Mouse (Mus musculus): ENCODE results near the gene Itgb3. TPM values are rescaled to one million over a fixed set of nuclear protein-coding genes. Genes with fewer than 3 reads are reported as not detected.

The Itgb3 gene
- total RNA-seq, 2 experiments from 2014 or later: 4.1 TPM

DNA sequence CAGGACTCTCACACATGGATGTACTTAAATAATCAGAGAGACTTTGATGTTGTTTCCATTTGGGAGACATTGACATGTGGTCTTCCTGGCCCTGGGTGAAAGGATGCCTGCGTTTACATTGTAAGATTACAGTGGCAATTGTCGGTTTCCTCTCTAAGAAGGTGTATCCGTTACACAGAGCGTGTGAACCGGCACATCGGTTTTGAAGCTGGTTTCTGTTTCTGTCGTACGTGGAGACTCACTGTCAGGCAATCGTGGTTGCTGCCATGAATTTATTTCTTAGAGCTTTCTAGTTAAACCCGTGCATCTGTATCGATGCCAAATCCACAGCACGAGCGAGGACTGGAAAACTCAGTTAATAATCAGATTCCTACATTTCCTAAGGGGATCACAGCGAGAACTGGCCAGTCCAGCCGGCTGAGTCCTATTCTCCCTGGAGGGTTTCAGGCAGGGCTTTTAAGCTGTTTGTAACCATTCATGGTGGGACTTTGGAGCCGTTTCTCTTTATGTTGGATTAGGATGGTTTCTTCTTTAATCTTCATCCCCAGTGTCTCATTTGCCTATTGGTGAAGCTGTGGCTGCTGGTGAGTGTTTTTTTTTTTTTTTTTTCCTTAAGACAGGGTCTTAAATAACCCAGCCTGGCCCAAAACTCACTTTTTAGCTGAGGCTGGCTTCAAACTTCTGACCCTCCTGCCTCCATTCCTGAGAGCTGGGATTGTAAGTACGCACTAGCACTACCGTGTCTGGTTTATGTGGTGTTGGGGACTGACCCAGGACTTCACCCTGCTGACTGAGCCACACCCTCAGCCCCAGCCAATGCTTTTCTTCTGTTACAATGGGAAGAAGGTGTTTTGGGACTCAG, 26.1 kb upstream of the Itgb3 start:
- intact Hi-C loops (cut with DNase I): no loop called here
- DNase-seq: no peak

DNA sequence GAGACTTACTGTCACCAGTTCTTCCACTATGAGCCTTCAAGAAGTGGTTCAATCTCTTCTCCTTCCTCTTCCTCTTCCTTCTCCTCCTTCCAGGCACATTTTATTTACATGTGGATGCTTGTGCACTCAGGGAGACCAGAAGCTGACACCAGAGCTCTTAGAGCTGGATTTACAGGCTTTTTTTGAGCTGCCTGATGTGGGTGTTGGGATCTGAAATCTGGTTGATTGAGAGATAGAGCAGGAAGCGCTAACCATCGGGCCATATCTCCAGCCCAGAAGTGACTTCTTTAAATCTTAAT, 25.5 kb upstream of the Itgb3 start:
- no peak for DNase-seq
- intact Hi-C loops (cut with DNase I): no loop called here

DNA sequence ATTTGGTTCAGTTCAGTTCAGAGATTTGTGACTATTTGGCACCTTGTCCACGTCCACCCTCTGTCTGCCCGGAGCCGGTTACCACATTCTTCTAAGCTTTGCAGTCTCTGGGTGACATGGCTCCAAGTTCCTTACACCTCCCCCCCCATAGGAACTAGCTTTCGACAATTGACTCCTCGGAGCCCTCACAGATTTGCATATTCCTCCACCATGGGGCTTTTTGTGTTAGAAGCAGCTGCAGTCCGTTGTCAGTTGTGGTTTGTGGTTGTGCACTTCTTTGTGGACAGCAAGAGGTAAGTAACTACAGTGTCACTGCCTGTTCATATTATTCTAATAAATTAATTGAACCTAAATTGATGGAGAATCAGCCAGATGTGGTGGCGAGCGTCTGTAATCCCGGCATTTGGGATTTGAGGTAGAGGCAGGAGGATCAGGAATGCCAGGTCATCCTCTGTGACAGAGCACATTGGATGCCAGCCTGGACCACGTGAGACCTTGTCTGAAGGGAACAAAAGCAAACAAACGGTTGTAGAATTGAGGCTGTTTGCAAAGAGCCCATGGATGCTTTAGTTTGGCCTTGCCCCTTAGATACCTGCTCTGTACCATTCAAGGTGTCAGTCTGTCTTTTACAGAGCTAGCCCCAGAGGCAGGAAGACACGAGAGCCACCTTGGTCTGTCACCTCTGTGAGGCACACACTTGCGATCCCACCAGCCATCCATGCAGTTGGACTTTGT, 25.0 kb upstream of the Itgb3 start:
- intact Hi-C loops (cut with DNase I): no loop called here
- no peak for DNase-seq

DNA sequence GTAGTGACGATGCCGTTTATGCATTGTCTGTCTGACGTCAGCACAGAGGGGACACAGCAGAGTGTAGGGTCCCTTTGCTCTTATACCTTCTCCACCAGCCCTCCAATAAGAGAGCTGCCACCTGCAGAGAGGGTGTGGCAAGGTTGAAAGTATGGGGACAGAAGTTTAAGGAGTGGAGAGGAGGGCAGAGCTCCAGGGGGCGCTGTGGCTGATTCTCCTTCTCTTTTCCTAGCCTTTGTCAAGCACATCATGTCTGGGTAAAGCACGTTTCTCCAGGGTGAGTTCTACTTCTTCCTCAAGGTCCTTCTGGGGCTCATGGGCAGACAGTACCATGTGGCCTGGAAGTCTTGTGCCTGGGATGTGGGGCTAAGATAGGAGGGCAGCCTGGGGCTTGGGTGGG, 22.3 kb upstream of the Itgb3 start:
- intact Hi-C loops (cut with DNase I): no loop called here

DNA sequence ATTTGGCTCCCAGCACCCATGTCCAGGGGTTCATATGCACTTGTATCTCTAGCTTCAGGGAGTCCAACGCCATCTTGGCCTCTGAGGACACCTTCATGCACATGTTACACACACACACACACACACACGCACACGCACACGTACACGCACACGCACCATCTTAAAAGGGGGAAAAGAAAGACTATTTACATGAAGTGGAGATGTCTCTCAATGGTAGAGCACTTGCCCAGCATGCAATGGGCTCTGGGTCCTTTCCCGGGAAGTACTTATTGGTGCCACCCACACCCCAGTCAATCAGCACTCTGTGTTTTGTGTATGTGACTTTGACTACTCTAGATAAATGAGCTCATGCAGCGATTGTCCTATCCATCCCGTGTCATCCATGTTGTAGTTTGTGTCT, 19.9 kb upstream of the Itgb3 start:
- no peak for DNase-seq
- intact Hi-C loops (cut with DNase I): no loop called here

More for the DNA sequence above, 22.3 kb upstream of the Itgb3 start:
- DNase-seq: no peak

DNA sequence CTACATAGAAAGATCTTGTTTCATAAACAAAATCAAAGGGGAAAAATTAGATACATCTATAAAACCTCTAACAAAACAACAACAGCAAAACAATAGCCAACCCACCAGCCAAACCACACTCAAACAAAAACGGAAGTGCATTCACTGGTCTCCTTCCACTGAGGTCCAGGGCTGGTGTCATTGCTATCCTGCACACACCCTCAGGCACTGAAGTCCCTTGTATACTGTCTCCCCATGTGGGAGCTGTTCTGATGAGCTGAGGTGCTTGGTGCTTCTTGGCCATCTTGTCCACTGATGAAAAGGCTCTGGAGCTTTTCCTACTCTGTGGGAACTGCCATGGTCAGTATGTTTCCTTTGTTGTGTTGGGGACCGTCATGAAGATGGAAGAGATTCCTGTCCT, 19.3 kb upstream of the Itgb3 start:
- no peak for DNase-seq
- intact Hi-C loops (cut with DNase I): no loop called here

DNA sequence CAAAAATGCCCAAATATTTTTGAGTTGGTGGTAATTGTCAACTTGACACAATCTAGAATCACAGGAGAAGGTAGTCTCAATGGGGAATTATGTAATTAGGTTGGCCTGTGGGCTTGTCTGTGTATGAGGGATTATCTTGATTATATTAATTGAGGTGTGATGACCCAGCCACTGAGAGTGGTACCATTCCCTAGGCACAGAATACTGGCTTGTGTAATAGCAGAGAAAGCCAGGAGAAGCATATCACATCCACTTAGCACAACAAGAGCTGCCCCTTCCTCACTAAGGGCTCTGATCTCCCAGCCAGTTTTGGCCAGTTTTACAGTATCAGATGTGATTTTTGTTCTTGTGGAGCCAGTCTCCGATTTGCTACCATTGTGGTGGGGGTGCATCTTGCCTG, 18.2 kb upstream of the Itgb3 start:
- DNase-seq: no peak
- intact Hi-C loops (cut with DNase I): no loop called here

DNA sequence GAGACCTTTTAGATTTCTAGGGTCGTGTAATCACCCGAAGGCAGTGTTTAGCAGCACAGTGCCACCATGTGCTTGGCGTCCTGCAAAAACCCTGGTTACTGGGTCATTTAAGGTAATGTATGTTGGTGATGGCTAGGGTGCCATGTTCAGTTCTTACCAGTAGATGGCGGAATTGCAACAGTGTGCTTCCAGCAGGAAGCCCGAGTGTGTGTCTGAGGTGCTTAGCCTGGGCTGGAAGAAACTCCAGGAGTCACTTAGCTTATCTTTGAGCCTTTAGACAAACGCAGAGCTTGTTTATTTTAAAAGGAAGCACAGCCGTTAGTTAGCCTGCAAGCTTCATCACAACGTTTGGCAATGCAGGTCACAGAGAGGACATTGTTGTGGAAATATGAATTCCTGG, 17.7 kb upstream of the Itgb3 start:
- DNase-seq: peak; percentile 76
- intact Hi-C loops (cut with DNase I): loop anchor here (5.0 kb wide), 1 partner anchor 532 kb away; no protein-coding TSS in a partner anchor

DNA sequence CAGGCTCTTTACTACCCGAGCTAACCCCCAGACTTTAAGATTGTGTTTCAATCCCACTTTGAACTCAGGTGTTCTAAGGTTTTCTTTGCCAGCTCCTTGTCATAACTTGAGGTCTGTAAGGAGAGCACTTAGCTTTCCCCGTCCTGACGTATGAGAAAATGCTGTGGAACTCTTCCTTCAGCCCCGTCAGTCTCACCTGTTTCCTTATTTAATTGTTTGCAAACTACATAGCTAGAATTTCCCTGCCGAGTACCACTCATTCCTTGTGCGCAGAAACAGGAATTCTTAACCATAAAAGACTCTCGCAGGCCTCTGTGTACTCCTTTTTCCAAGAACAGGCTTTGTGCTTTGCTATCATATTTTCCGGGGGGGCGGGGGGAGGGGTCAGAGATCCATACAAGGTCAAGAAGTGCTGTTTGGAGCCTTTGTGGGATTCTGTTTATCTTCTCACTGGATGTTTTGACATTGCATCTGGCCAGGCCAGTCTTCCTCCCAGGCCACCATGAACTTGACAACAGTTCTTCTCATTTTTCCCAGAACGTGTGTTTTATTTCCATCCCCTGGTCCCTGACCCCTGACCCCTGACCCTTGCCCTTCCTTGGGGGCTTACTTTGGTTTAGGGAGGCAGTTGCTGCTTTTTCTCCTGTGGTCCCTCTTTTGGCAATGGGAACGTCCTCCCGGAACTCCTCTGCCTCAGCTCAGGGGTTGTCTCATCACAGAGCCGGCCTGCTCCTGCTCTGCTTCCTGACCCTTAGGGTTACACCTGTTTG, 15.5 kb upstream of the Itgb3 start:
- intact Hi-C loops (cut with DNase I): loop anchor here (5.0 kb wide), 1 partner anchor 530 kb away; no protein-coding TSS in a partner anchor
- no peak for DNase-seq

DNA sequence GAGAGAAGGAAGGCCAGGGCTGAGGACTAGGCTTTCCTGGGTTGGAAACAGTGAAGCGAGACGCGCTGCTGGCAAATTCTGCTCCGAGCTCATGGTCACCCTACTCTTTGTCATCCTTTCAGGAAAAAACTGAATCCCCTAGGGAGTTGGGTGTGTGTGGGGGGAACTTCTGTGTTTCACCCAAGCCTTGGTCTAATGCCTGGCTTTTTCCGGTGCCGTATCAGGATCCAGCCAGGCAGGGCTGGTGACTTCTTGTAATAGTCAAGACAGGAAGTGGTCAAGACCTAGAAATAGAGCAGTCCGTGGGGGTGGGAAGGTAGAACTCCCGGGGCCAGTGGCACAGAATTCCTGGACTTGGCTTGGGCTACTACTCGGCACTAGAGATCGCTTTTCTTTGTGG, 11.4 kb upstream of the Itgb3 start:
- DNase-seq: no peak
- intact Hi-C loops (cut with DNase I): no loop called here

DNA sequence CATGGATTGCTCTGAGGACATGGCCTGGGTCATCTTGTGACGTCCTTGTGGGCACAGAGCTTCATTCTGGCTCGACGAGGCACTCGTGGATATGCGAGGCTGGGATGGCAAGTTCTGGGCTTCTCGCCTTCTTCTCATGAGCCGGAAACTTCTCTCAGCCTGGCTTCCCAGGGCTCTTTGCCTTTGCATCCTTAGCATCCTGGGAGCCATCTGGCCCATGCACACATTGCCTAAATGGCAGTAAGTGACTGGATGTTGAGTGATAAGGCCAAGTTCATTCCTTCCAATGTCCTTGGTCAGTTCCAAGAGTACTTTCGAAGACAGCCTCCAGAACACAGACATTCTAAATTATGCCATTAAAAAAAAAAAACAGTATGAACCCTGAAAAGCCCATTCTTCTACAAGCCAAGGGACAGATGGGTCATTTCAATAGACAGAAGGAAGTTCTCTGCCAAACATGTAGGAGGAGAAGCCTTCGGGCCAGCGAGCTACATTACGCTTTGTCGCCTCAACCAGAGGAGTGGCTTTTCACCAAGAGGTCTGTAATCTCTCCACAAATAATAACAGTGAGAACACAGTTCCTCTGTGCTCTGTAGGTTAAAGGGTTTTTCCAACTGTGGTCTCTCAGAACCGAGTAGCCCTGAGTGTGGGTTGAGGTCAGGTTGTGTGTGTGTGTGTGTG, 8.4 kb upstream of the Itgb3 start:
- no peak for DNase-seq
- intact Hi-C loops (cut with DNase I): no loop called here

DNA sequence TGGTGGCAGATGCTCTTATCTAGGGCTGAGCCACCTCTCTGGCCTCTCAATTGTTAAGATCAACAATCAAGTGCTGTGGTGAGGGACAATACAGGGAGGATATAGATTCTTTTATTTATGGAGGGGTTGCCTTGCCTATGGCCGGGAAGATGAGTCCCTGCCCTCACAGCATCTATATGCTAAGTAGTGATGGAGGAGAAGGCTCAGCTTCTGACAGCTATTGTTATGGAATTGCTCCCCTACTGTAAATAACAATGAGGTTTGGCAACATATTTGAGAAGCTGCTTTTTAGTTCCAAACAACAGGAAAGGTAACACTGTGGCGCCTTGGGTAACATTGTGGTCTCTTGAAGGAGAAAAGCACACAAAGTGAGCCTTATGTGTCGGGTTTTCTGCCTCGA, 7.1 kb upstream of the Itgb3 start:
- intact Hi-C loops (cut with DNase I): no loop called here
- no peak for DNase-seq

DNA sequence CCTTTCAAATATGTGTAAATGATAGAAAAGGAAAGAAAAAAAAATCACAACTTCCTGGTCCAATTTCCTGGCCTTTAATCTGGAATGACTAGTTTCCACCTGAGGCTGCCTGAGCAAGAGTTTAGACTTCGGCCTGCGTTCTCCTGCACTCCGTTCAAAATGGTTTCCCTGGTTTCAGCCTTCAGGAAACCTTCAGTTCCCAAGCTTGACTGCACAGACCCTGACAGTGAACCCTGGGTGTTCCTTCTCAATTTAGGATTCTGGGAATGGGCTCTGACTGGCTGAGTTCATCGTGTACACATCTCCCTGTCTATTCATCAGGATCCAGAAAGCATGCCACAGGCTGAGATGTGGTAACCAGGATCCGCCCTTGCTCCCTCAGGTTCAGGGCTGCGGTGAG, 3.6 kb upstream of the Itgb3 start:
- DNase-seq: no peak
- intact Hi-C loops (cut with DNase I): no loop called here

DNA sequence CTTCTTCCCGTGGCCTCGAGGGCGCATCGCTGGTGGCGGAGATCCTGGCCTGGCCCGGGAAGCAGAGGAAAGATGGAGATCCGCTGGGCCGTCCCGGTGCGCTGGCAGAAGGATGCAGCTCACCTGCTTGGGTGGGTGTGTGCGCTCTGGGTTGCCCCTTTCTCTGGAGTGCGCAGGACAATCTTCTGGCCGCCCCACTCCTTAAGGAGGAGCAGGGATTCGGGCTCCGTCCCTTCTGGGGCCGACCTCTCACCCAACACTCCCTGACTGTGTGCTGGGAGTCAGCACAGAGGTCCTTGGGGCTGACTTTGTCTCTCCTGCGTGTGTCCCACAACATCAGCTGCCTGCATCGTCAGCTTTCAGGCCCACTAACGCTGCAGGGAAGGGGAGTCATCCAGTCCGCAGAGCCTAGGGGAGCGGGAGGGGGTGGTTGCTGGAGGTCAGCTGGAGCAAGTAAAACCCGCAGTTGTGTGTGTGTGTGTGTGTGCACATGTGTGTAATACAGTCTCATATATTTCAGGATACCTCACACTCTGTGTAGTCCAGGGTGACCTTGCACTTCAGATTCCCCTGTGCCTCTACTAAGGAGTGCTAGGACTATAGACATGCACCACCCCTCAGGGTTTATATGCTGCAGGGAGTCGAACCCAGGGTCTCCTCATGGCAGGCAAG, 585 bp downstream of the Itgb3 start:
- DNase-seq: no peak
- intact Hi-C loops (cut with DNase I): no loop called here

DNA sequence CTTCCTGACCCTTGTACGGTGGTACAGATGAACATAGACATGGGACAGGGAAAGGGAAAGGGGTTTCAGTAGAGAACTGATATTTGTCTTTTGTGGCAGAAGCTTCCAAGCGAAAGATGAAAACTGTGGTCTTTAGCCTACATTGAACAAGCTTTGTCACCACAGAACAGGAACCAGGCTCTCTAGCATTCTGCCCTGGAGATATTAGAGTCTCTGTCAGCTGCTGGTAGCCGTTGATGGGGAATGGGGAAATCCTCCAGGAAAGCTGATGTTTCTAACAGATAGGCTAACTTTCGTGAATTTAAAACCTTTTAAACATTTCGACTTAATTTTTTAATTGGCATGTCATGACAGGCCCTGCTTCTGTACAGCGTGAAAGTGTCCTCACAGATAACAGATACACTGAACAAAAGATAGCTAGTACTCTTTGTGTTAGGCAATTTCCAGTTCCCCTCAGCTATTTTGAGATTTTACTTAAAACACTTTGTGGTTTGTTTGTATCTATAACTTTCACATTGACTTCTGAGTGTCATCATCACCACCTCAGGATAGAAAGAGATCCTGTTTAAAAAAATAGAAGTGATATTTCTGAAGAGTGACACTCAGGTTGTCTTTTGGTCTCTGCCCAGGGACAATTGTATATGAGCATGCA, 1.4 kb downstream of the Itgb3 start:
- intact Hi-C loops (cut with DNase I): no loop called here

DNA sequence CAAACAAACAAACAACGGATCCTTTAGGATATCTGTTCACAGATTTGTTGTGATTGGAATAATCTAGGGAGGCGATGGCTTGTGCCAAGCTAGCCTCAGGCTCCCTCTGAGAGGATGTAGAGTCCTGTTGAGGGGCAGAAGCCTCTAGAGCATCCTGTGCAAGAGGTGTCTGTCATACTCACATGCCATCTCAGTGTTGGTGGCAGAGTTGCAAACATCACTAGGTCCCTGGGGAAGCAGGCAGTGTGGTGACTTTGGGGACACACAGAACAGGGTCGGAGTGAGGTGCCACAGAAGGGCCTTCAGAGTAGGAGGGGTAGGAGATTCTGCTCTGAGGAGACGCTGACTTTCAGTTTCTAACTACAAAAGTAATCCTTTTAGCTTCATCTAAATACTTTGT, 1.9 kb downstream of the Itgb3 start:
- intact Hi-C loops (cut with DNase I): no loop called here
- no peak for DNase-seq

More for the DNA sequence above, 1.4 kb downstream of the Itgb3 start:
- DNase-seq: no peak

DNA sequence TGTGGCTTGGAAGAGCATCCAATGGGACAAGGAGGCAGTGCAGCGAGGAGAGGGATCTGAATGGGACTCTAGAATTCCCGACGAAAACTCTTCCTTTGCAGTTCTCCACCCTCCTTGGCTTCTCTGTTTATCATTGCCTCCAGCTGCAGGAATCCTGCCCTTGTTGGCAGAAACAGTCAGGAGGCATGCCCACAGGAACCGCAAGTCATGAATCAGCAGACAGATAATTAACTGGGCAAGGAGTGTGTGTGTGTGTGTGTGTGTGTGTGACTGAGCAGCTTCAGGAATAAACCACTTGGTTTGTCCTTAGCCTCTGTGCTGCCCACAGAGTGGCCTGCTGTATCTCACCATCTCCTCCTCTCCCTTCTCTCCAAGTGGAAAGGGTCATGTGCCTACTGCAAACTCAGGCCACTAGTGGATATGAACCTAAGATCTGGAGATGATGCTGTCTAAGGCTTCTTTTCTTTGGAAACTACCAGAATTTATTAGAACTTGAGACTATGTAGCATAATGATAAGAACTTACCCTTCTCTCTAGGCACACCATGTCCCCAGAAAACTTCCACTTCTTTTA, 3.9 kb downstream of the Itgb3 start:
- DNase-seq: no peak
- intact Hi-C loops (cut with DNase I): no loop called here

DNA sequence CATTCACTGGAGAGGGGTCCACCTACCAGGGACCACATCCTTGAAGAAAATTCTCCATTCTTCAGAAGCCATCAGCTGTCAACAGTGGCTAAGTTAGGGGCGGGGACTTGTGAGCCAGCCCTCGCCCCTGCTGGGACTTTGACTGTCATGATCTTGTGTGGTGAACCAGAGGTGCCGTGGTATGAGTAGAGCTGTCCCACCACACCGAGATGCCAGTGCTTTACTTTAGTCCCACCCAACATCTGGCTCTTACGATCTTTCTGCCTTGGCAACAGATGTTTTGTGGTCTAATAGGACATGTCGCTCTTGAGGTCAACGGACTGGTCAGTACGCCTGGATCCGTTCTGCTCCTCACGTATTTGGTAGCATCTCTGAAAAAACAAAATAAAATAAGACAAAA, 5.8 kb downstream of the Itgb3 start:
- DNase-seq: no peak
- intact Hi-C loops (cut with DNase I): no loop called here

DNA sequence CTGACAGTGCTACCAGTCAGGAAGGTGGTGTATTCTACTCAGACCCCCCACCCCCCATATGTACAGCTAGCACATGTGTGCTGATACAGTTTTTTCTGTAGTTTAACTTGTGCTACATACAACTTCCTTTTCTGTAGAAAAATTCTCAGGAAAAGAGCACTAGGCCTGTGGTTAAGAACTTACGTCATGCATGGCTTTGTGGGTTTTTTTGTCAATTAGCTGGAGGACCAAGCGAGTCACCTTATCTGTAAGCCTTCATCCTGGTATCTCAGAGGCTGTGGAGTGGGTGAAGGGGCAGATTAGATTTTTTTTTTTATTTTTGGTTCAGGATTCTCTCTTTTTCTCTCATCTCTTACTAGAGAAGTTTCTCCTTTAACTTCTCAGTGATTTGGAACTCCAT, 6.3 kb downstream of the Itgb3 start:
- no peak for DNase-seq
- intact Hi-C loops (cut with DNase I): no loop called here

DNA sequence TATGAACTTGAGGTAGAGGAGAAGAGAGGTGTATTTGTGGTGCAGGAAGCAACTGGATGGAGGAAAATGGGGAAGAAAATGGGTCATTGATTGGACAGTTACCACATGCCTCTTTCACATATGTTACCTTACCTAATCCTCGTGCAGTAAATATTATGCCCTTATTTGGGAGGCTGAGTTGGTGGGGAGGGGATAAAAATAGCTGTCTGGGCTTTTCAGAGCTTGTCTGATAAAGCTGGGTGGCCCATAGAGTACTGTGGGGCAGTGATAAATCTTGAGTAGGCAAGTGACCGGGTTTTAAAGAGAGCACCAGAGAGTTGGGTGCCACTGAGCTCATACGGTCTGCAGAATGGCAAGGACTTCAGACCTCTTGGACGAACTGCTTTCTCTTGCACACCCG, 8.4 kb downstream of the Itgb3 start:
- DNase-seq: no peak
- intact Hi-C loops (cut with DNase I): no loop called here
